Mouse (Mus musculus) heart, adult 2 months (tissue): ENCODE results near the gene Pip4k2c. TPM values are rescaled to one million over a fixed set of nuclear protein-coding genes. Genes with fewer than 3 reads are reported as not detected.
A peak's percentile ranks its signal among the peaks of the same experiment; 100 is the strongest.

ENCODE experiments used
- DNase-seq, 2 experiments: peaks; one replicate each; pipeline ENCODE4 v3.0.0; 2021
- H3K27ac ChIP-seq: fragments of 200-600 bp; 2 replicates; pipeline ENCODE4 v1.8.1; 2022
- H3K27me3 ChIP-seq: fragments of 200-500 bp; 2 replicates; pipeline ENCODE4 v1.6.1; 2012; ENCODE audit warnings: mild to moderate bottlenecking, low read length, inconsistent platforms, mixed read lengths; ENCODE audit not compliant: control insufficient read depth, insufficient read depth
- H3K36me3 ChIP-seq: fragments of 200-500 bp; 2 replicates; pipeline ENCODE4 v1.6.1; 2012; ENCODE audit warnings: low read length, inconsistent platforms; ENCODE audit not compliant: control insufficient read depth, insufficient read depth
- H3K4me1 ChIP-seq: fragments of 200-500 bp; 2 replicates; pipeline ENCODE4 v1.6.1; 2011; ENCODE audit warnings: low read length; ENCODE audit not compliant: control insufficient read depth, insufficient read depth
- H3K4me3 ChIP-seq: fragments of 200-600 bp; 2 replicates; pipeline ENCODE4 v1.8.1; 2022
- H3K79me2 ChIP-seq: fragments of 200-500 bp; replicated peaks from 2 replicates; pipeline ENCODE4 v1.6.1; 2012; ENCODE audit warnings: mild to moderate bottlenecking, inconsistent platforms, low read length, moderate library complexity, mixed read lengths; ENCODE audit not compliant: control insufficient read depth, insufficient read depth
- H3K9ac ChIP-seq: fragments of 200-500 bp; 2 replicates; pipeline ENCODE4 v1.6.1; 2012; ENCODE audit warnings: low read depth, mild to moderate bottlenecking, control low read depth, inconsistent platforms, low read length, mixed read lengths
- CTCF ChIP-seq: fragments of 200-600 bp; IDR thresholded peaks from 2 replicates; pipeline ENCODE4 v1.8.1; 2022; ENCODE audit warnings: antibody characterized with exemption, mild to moderate bottlenecking, moderate library complexity
- EP300 ChIP-seq: fragments of 200-500 bp; IDR thresholded peaks from 2 replicates; pipeline ENCODE4 v1.6.1; 2011; ENCODE audit warnings: low read depth, low read length, control low read depth; ENCODE audit not compliant: insufficient read depth
- POLR2A ChIP-seq: fragments of 200-500 bp; IDR thresholded peaks from 2 replicates; pipeline ENCODE4 v1.6.1; 2011; ENCODE audit warnings: mild to moderate bottlenecking, low read depth, low read length, control low read depth; ENCODE audit not compliant: insufficient read depth
- WGBS: fragments of 180-500 bp; shearing (Covaris S2); methylation state at CpG from one replicate; pipeline ENCODE4 v1.1.7; 2018; 5-methylcytosine and 5-hydroxymethylcytosine counted together
- intact Hi-C: fragments of 180-260 bp; cut with DNase I; formaldehyde crosslinking; loops from one replicate; pipeline ENCODE4 v1.15.1; 2025
- polyA plus RNA-seq: library from polyadenylated mRNA; depleted of rRNA; stranded (reverse); fragments of >200 nt; gene quantifications from 2 replicates; pipeline ENCODE4 v1.2.3, GENCODE M21; 2012
- total RNA-seq, 2 experiments: library from RNA; stranded (reverse); gene quantifications; 2 replicates each; pipeline ENCODE4 v1.2.3; 2021

Pip4k2c gene
- total and polyA plus RNA-seq, 3 experiments = 25.7 to 29.0 (median 28.8) TPM

DNA sequence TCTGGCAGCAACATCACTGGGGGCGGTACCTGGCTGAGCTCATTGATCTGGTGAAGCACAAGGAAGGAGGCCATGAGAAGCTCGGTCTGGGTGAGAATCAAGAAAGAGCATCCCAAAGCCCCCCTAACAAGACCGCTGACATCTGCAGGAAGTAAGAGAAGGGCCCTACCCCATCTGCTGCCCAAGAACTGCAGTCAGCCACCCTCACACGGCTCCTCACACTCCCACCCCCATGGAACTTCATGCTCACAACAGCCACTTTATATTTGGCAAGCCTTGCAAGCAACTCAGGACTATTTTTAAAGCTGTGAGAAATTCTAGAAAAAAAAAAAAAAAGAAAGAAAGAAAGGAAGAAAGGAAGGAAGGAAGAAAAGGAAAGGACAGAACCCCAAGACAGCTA, 2.5 kb downstream of the Pip4k2c start:
- WGBS = 58% methylated on average over 4 of the region's 4 CpGs
- H3K4me3 ChIP-seq = no peak overlapping the region
- DNase-seq = no peak
- H3K27ac ChIP-seq = no peak overlapping the region
- intact Hi-C loops = no loop called here
- no peaks in the 10 kb centered on the region for H3K27me3 ChIP-seq
- no peak overlapping the region for H3K9ac ChIP-seq
- H3K4me1 ChIP-seq = peaks cover 4% of the 10 kb centered on the region
- TF ChIP-seq EP300 (no peak), CTCF (no peak), POLR2A (no peak)
- H3K79me2 ChIP-seq = no peaks in the 10 kb centered on the region; the same call in 1 of the 2 replicates
- H3K36me3 ChIP-seq = no peaks in the 10 kb centered on the region

DNA sequence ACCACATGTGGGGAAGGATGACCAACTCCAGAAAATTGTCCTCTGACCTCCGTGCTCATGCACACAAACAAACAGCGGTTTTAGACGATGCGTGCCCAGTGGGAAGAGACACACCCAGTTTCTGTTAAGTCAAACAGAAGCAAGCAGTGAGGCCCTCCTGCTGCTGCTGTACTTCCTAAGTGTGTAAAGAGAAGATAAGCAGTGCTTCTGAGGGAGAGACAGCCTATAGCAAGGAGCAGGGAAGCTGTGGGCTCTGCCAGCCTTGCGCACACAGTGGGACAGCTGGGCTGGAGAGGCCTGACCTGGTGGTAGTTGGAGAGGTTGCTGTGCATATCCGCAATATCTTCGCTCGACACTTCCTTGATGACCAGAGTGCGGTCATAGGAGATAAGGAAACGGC, 6.0 kb downstream of the Pip4k2c start:
- no peak for DNase-seq
- H3K4me1 ChIP-seq = peaks cover under 1% of the 10 kb centered on the region
- no peaks in the 10 kb centered on the region for H3K27me3 ChIP-seq
- 67% methylated on average over 10 of the region's 10 CpGs for WGBS
- H3K36me3 ChIP-seq = no peaks in the 10 kb centered on the region
- H3K27ac ChIP-seq = no peak overlapping the region
- H3K79me2 ChIP-seq = no peaks in the 10 kb centered on the region; the same call in 1 of the 2 replicates
- no peak overlapping the region for H3K9ac ChIP-seq
- no peak overlapping the region for H3K4me3 ChIP-seq
- TF ChIP-seq POLR2A (no peak), EP300 (no peak), CTCF (no peak)
- intact Hi-C loops = no loop called here

DNA sequence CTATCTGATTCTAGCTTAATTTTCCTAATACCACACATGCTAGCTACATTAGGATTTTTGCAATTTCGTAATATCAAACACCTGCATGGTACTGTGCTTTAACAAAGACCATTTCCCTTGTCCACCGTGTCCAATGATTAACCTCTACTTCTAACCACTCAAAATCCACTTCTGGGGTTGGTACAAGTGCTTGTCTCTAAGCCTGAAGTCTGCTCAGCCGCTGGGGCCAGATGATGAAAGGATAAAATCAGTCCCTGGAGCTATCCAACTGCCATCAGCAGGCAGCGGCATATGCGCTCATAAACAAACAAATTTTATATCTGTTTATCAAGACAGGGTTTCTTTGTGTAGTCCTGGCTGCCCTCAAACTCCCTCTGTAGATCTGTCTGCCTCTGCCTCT, 6.8 kb downstream of the Pip4k2c start:
- H3K36me3 ChIP-seq = no peaks in the 10 kb centered on the region
- no peak overlapping the region for H3K27ac ChIP-seq
- H3K79me2 ChIP-seq = no peaks in the 10 kb centered on the region
- H3K9ac ChIP-seq = no peak overlapping the region
- H3K4me3 ChIP-seq = no peak overlapping the region
- intact Hi-C loops = no loop called here
- 93% methylated on average over 5 of the region's 5 CpGs for WGBS
- TF ChIP-seq POLR2A = no peak
- TF ChIP-seq CTCF = no peak
- TF ChIP-seq EP300 = no peak
- no peaks in the 10 kb centered on the region for H3K4me1 ChIP-seq
- no peaks in the 10 kb centered on the region for H3K27me3 ChIP-seq
- no peak for DNase-seq

DNA sequence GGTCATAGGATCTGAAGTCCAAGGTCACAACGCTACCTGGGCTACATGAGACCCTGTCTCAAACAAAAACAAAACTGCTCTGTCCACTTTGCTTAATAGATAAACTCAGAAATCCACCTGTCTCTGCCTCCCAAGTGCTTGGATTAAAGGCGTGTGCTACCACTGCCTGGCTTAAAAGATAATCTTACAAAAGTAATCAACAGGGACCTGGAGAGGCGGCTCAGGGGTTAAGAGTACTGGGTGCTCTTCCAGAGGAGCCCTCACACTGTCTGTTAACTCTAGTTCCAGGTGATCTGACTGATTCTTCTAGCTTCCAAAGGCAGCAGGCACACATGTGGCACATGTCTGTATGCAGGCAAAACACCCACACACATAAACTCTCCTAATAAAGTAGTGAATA, 8.3 kb downstream of the Pip4k2c start:
- no peak overlapping the region for H3K27ac ChIP-seq
- H3K79me2 ChIP-seq = no peaks in the 10 kb centered on the region
- DNase-seq = no peak
- H3K4me1 ChIP-seq = no peaks in the 10 kb centered on the region
- H3K27me3 ChIP-seq = no peaks in the 10 kb centered on the region
- no peak overlapping the region for H3K9ac ChIP-seq
- H3K36me3 ChIP-seq = no peaks in the 10 kb centered on the region
- no peak overlapping the region for H3K4me3 ChIP-seq
- intact Hi-C loops = no loop called here
- no peak for TF ChIP-seq EP300
- TF ChIP-seq CTCF = no peak
- no peak for TF ChIP-seq POLR2A
- 93% methylated on average over 3 of the region's 3 CpGs for WGBS

DNA sequence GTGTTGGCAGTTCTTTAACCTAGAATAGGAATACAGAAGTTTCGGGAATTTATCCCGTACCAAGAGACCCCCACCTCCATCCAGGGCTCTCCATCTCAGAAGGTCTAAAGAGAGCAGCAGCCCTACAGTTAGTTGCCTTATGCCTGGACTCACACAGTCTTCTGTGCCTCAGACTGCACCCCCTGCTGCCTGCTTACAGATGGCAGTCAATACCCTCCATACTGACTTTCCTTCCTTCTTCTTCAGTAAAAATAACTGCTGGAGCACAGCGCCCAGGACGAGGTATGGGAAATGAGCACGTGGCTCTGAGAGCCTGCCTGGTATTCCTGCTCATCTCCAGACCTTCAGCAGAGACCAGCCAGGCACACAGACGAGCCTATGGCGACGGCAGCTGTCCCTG, 11.1 kb downstream of the Pip4k2c start:
- H3K4me3 ChIP-seq = no peak overlapping the region
- no peak for DNase-seq
- no peak overlapping the region for H3K27ac ChIP-seq
- TF ChIP-seq EP300 (no peak), CTCF (no peak), POLR2A (no peak)
- 72% methylated on average over 8 of the region's 8 CpGs for whole genome bisulfite sequencing
- no peaks in the 10 kb centered on the region for H3K36me3 ChIP-seq
- no peaks in the 10 kb centered on the region for H3K27me3 ChIP-seq
- no peaks in the 10 kb centered on the region for H3K79me2 ChIP-seq
- H3K9ac ChIP-seq = no peak overlapping the region
- intact Hi-C loops = no loop called here
- peaks cover 1% of the 10 kb centered on the region; the same call in 1 of the 2 replicates for H3K4me1 ChIP-seq

DNA sequence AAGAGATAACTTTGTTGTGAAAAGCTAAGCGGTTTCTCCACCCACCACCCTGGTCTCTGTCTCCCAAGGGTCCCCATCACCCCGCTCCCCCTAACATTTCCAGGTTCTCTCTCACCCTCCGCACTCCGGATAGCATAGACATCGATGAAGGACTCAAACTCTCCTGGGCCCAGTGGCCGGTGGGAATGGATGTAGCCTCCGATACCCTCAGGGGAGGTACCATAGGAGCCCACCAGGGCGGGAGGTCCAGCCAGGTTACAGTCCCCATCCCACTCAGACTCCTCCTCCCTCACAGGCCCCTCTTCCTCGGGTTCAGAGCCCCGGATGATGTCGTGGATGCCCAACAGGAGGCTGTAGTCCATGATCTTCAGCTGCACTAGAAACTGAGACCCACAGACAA, 11.9 kb downstream of the Pip4k2c start:
- Histone ChIP-seq H3K27ac (no peak overlapping the region), H3K4me3 (no peak overlapping the region), H3K79me2 (no peaks in the 10 kb centered on the region), H3K9ac (no peak overlapping the region), H3K36me3 (no peaks in the 10 kb centered on the region), H3K4me1 (peaks cover 1% of the 10 kb centered on the region; the same call in 1 of the 2 replicates), H3K27me3 (no peaks in the 10 kb centered on the region)
- peak; percentile 7; the same call in 1 of the 2 replicates for TF ChIP-seq POLR2A
- no peak for TF ChIP-seq EP300
- intact Hi-C loops = no loop called here
- 84% methylated on average over 11 of the region's 11 CpGs for WGBS
- DNase-seq = no peak
